Mouse (Mus musculus) layer of hippocampus, adult 11-12 months (tissue): ENCODE data around the gene Sik3.

Experiments used
- DNase-seq: peaks from one replicate; pipeline ENCODE4 v3.0.0; 2022; ENCODE audit warnings: low spot score

Sik3 gene

GRCm38 (mm10) chr9:46228491-46228890, 215.9 kb downstream of the Sik3 start, which contains the start of gene Apoa1:
Gene Apoa1, plus strand, starts transcription at chr9:46228580.
- DNase-seq = no peak

GRCm38 (mm10) chr9:46229573-46230449, 217.2 kb downstream of the Sik3 start:
- peak; percentile 90 for DNase-seq

- no peak for DNase-seq
These were observed 217.9 kb downstream of the Sik3 start for GRCm38 (mm10) chr9:46230450-46230975.

- DNase-seq = no peak
These were observed 222.6 kb downstream of the Sik3 start for GRCm38 (mm10) chr9:46235196-46235595.

GRCm38 (mm10) chr9:46235596-46235648, 222.8 kb downstream of the Sik3 start, which contains the start of gene Apoc3:
Gene Apoc3, minus strand, starts transcription at chr9:46235636.
- DNase-seq = no peak

GRCm38 (mm10) chr9:46235649-46236048, 223.0 kb downstream of the Sik3 start:
- no peak for DNase-seq

- DNase-seq = no peak
These were observed 226.2 kb downstream of the Sik3 start for GRCm38 (mm10) chr9:46238850-46239249.

GRCm38 (mm10) chr9:46240526-46241153, 228.0 kb downstream of the Sik3 start, which contains the start of gene Apoa4:
Gene Apoa4, plus strand, starts transcription at chr9:46240696.
- DNase-seq = no peak

GRCm38 (mm10) chr9:46241818-46242217, 229.2 kb downstream of the Sik3 start:
- DNase-seq = no peak

- DNase-seq = no peak
These were observed 230.5 kb downstream of the Sik3 start for GRCm38 (mm10) chr9:46243122-46243521.

GRCm38 (mm10) chr9:46243584-46243983, 231.0 kb downstream of the Sik3 start:
- DNase-seq = no peak

GRCm38 (mm10) chr9:46246752-46247324, 234.2 kb downstream of the Sik3 start:
- DNase-seq = peak; percentile 77

- DNase-seq = no peak
These were observed 243.6 kb downstream of the Sik3 start for GRCm38 (mm10) chr9:46256177-46256576.

GRCm38 (mm10) chr9:46256658-46257385, 244.2 kb downstream of the Sik3 start:
- no peak for DNase-seq

- no peak for DNase-seq
These were observed 244.9 kb downstream of the Sik3 start for GRCm38 (mm10) chr9:46257546-46257945.

GRCm38 (mm10) chr9:46259111-46259510, 246.5 kb downstream of the Sik3 start:
- DNase-seq = no peak

GRCm38 (mm10) chr9:46261131-46261530, 248.5 kb downstream of the Sik3 start:
- DNase-seq = no peak

- DNase-seq = no peak
These were observed 255.8 kb downstream of the Sik3 start, which contains the start of gene Apoa5 for GRCm38 (mm10) chr9:46268343-46268873. Gene Apoa5, plus strand, starts transcription at chr9:46268633.

- no peak for DNase-seq
These were observed 256.5 kb downstream of the Sik3 start for GRCm38 (mm10) chr9:46269125-46269524.

- no peak for DNase-seq
These were observed 258.2 kb downstream of the Sik3 start for GRCm38 (mm10) chr9:46270782-46271181.

GRCm38 (mm10) chr9:46272070-46272469, 259.4 kb downstream of the Sik3 start:
- no peak for DNase-seq
